Mouse (Mus musculus) myocyte (in vitro differentiated cells): ENCODE results near the gene Otud3.

Source experiments
- CEBPB ChIP-seq: IDR thresholded peaks from 2 replicates; pipeline ENCODE4 v1.6.1; 2011; ENCODE audit warnings: mild to moderate bottlenecking, moderate library complexity; ENCODE audit not compliant: poor library complexity, insufficient read depth, severe bottlenecking
- E2F4 ChIP-seq: IDR thresholded peaks from one replicate; pipeline ENCODE4 v1.6.1; 2011; ENCODE audit warnings: mild to moderate bottlenecking, control low read depth, moderate library complexity; ENCODE audit not compliant: insufficient read depth
- MAX ChIP-seq: IDR thresholded peaks from one replicate; pipeline ENCODE4 v1.6.1; 2011; ENCODE audit warnings: low read depth, mild to moderate bottlenecking, control low read depth
- MYOD1 ChIP-seq, 3 experiments: IDR thresholded peaks; one replicate each; pipeline ENCODE4 v1.6.1; 2011; ENCODE audit warnings: control low read depth in 2 of 3, low read depth in 2 of 3, mild to moderate bottlenecking in 2 of 3, moderate library complexity in 1 of 3; ENCODE audit not compliant: insufficient read length in 2 of 3, control insufficient read depth in 1 of 3
- MYOG ChIP-seq, 3 experiments: IDR thresholded peaks; one replicate each; pipeline ENCODE4 v1.6.1; 2011; ENCODE audit warnings: control low read depth in 2 of 3, low read depth in 2 of 3, mild to moderate bottlenecking in 2 of 3; ENCODE audit not compliant: insufficient read length in 2 of 3, control insufficient read depth in 1 of 3, insufficient read depth in 1 of 3
- POLR2A ChIP-seq: IDR thresholded peaks from one replicate; pipeline ENCODE4 v1.6.1; 2011; ENCODE audit warnings: low read depth, mild to moderate bottlenecking, control low read depth, moderate library complexity; ENCODE audit not compliant: insufficient read length
- POLR2AphosphoS2 ChIP-seq: IDR thresholded peaks from one replicate; pipeline ENCODE4 v1.6.1; 2011; ENCODE audit warnings: low read depth, control low read depth; ENCODE audit not compliant: insufficient read length
- REST ChIP-seq: IDR thresholded peaks from one replicate; pipeline ENCODE4 v1.6.1; 2011; ENCODE audit warnings: mild to moderate bottlenecking, control low read depth, moderate library complexity; ENCODE audit not compliant: insufficient read depth, insufficient read length
- TCF12 ChIP-seq: IDR thresholded peaks from one replicate; pipeline ENCODE4 v1.6.1; 2011; ENCODE audit warnings: mild to moderate bottlenecking, control low read depth; ENCODE audit not compliant: poor library complexity, insufficient read depth, severe bottlenecking
- TCF3 ChIP-seq: IDR thresholded peaks from one replicate; pipeline ENCODE4 v1.6.1; 2011; ENCODE audit warnings: low read depth, control low read depth; ENCODE audit not compliant: insufficient read length
- USF1 ChIP-seq: IDR thresholded peaks from one replicate; pipeline ENCODE4 v1.6.1; 2011; ENCODE audit warnings: low read depth, mild to moderate bottlenecking, control low read depth, moderate library complexity

GRCm38 (mm10) chr4:138941401-138941800 is 27.7 kb upstream of the Otud3 start:
- TF ChIP-seq POLR2A: no peak
- no peak for TF ChIP-seq REST
- no peak for TF ChIP-seq TCF3
- no peak for TF ChIP-seq USF1
- no peak for TF ChIP-seq POLR2AphosphoS2
- TF ChIP-seq CEBPB: no peak
- no peak for TF ChIP-seq E2F4
- no peak for TF ChIP-seq MAX
- no peak for TF ChIP-seq MYOG (IDR thresholded peaks at IDR 0.05; ENCODE audit: control insufficient read depth in 1 of 3, insufficient read depth in 1 of 3, insufficient read length in 2 of 3, low read depth in 2 of 3)
- no peak for TF ChIP-seq MYOD1 (IDR thresholded peaks at IDR 0.05; ENCODE audit: control insufficient read depth in 1 of 3, insufficient read length in 2 of 3, low read depth in 2 of 3)
- TF ChIP-seq TCF12: no peak
